Mouse (Mus musculus) frontal cortex, adult 2 months (tissue): ENCODE measurements around the gene Nsdhl. TPM values are rescaled to one million over a fixed set of nuclear protein-coding genes. Genes with fewer than 3 reads are reported as not detected.

ENCODE experiments used
- DNase-seq, 2 experiments: peaks; one replicate each; pipeline ENCODE4 v3.0.0; 2022; ENCODE audit warnings: low spot score in 1 of 2; ENCODE audit errors: extremely low spot score in 1 of 2
- polyA plus RNA-seq: library from polyadenylated mRNA; depleted of rRNA; stranded (reverse); fragments of >200 nt; gene quantifications from 2 replicates; pipeline ENCODE4 v1.2.3, GENCODE M21; 2012; rRNA removed

Gene Nsdhl
- polyA plus RNA-seq, 1 experiment: 28.8 TPM

GRCm38 (mm10) chrX:72992291-72992919 is 74.0 kb downstream of the Nsdhl start:
- DNase-seq: no peak

- no peak for DNase-seq
These were observed 77.2 kb downstream of the Nsdhl start for GRCm38 (mm10) chrX:72995542-72995941.

- DNase-seq: no peak
These were observed 84.8 kb downstream of the Nsdhl start for GRCm38 (mm10) chrX:73003110-73003509.

- no peak for DNase-seq
These were observed 87.3 kb downstream of the Nsdhl start for GRCm38 (mm10) chrX:73005678-73006077.

- peak; percentile 90 to 96 for DNase-seq
These were observed 89.5 kb downstream of the Nsdhl start for GRCm38 (mm10) chrX:73007597-73008479.

Other genes starting within 250 kb of the Nsdhl start
- 0.90 and 1.1 TPM in 2 replicates for gene Gabrq, start 93.4 kb upstream of the Nsdhl start, polyA plus RNA-seq
- gene Cetn2, start 146 bp upstream of the Nsdhl start, polyA plus RNA-seq: 51.8 and 56.0 TPM in 2 replicates
- 0.44 and 0.72 TPM in 2 replicates for gene Zfp185, start 68.8 kb downstream of the Nsdhl start, polyA plus RNA-seq
- gene Pnma5, start 118.5 kb downstream of the Nsdhl start, polyA plus RNA-seq: 0.25 and 0.30 TPM in 2 replicates
- 14.2 and 19.4 TPM in 2 replicates for gene Pnma3, start 146.2 kb downstream of the Nsdhl start, polyA plus RNA-seq
- 0.18 and 0.99 TPM in 2 replicates for gene Xlr4a, start 163.9 kb downstream of the Nsdhl start, polyA plus RNA-seq
- gene Xlr3a, start 178.5 kb downstream of the Nsdhl start, polyA plus RNA-seq: 1.6 and 2.1 TPM in 2 replicates
- gene Gm14685, start 198.5 kb downstream of the Nsdhl start, polyA plus RNA-seq: 0.32 and 0.46 TPM in 2 replicates
- not detected in 2 replicates for gene Xlr5b, start 230.2 kb downstream of the Nsdhl start, polyA plus RNA-seq
- 0.32 and 0.42 TPM in 2 replicates for gene DXBay18, start 230.9 kb downstream of the Nsdhl start, polyA plus RNA-seq